In genomic region chr12:103550047-103550446, GRCm38 (mm10) we compare ENCODE assay signal across 23 mouse cellular contexts. TPM values are rescaled to one million over a fixed set of nuclear protein-coding genes. Genes with fewer than 3 reads are reported as not detected.
DNase-seq lines count a peak whose midpoint lies in the region; ATAC-seq and TF ChIP-seq lines count a peak whose summit lies in the region.
"Had no signal": no experiment of that assay in that cellular context is flagged by ENCODE, and none has a peak within 500 bp of the region (broad histone marks: within the 10 kb centered on the region; RNA-seq: fewer than 3 reads in every experiment).

No protein-coding gene starts in this region.

- no peaks in the 10 kb centered on the region for H3K79me2 ChIP-seq in liver, adult 2 months (ENCODE audit: control insufficient read depth, insufficient read depth, low read length)

- H3K4me1 ChIP-seq in liver, adult 2 months (ENCODE audit: control insufficient read depth, insufficient read depth, low read length), result peaks cover 18% of the 10 kb centered on the region
- no peaks in the 10 kb centered on the region for H3K4me1 ChIP-seq in kidney, adult 2 months (ENCODE audit: control insufficient read depth, insufficient read depth, low read length)
- H3K4me1 ChIP-seq: embryonic facial prominence, embryonic 13.5 days; forebrain, embryonic 13.5 days; heart, embryonic 13.5 days; hindbrain, embryonic 12.5 days had no signal

- DNase-seq in liver, adult 2 months (ENCODE audit: extremely low read depth, low read depth, low spot score), result peak; percentile 82
- DNase-seq in liver, result no peak
- peak; percentile 9 for DNase-seq in naive thymus-derived CD4-positive, alpha-beta T cell, adult 2 months (ENCODE audit: low read depth)
- DNase-seq in frontal cortex, adult 2 months (ENCODE audit: extremely low spot score in 1 of 2, low spot score in 1 of 2), result no peak
- DNase-seq in gastrocnemius, postnatal 4 days (ENCODE audit: low spot score in 2 of 2), result no peak
- DNase-seq in kidney, adult 2 months, result no peak
- DNase-seq: adrenal gland, adult 2 months; adrenal gland, postnatal 25 days; cerebellum, adult 8-10 months; cerebellum, postnatal 14 days; forebrain, postnatal 0 days; gastrocnemius, adult 2 months; gastrocnemius, postnatal 25 days; heart, adult 11 months; heart, postnatal 4 days had no signal

- H3K9ac ChIP-seq in liver, adult 2 months (ENCODE audit: low read depth, low read length), result no peak overlapping the region
- H3K9ac ChIP-seq: embryonic facial prominence, embryonic 13.5 days; forebrain, embryonic 13.5 days; forebrain, postnatal 0 days; heart, embryonic 13.5 days; hindbrain, embryonic 12.5 days; intestine, embryonic 15.5 days had no signal

- no peaks in the 10 kb centered on the region for H3K36me3 ChIP-seq in liver, adult 2 months (ENCODE audit: control insufficient read depth, insufficient read depth, low read length)
- no peaks in the 10 kb centered on the region for H3K36me3 ChIP-seq in kidney, adult 2 months (ENCODE audit: control insufficient read depth, insufficient read depth, low read length)
- H3K36me3 ChIP-seq: embryonic facial prominence, embryonic 13.5 days; heart, embryonic 13.5 days; hindbrain, embryonic 12.5 days; intestine, embryonic 15.5 days had no signal

- TF ChIP-seq CTCF in liver, adult 2 months (IDR thresholded peaks at IDR 0.05; ENCODE audit: low read depth, low read length), result no peak
- no peak for TF ChIP-seq CTCF in kidney, adult 2 months (conservative IDR thresholded peaks at IDR 0.05; ENCODE audit: insufficient read depth, insufficient read length, low read depth, low read length)

- 32% methylated on average over 6 of the region's 6 CpGs for WGBS in liver, adult 2 months
- WGBS in kidney, adult 2 months, result 91% methylated on average over 6 of the region's 6 CpGs

- no peak overlapping the region for H3K27ac ChIP-seq in liver, adult 2 months (replicated peaks; ENCODE audit: insufficient read depth, low read depth, low read length)
- H3K27ac ChIP-seq in kidney, adult 2 months (ENCODE audit: insufficient read depth, low read depth, low read length), result no peak overlapping the region
- H3K27ac ChIP-seq: embryonic facial prominence, embryonic 13.5 days; forebrain, embryonic 13.5 days; gastrocnemius, adult 2 months; heart, embryonic 13.5 days; hindbrain, embryonic 12.5 days; intestine, embryonic 15.5 days had no signal

- TF ChIP-seq POLR2A in liver, adult 2 months (IDR thresholded peaks at IDR 0.05; ENCODE audit: extremely low read depth, insufficient read depth, low read length), result no peak
- no peak for TF ChIP-seq POLR2A in kidney, adult 2 months (IDR thresholded peaks at IDR 0.05; ENCODE audit: low read depth, low read length)

- H3K27me3 ChIP-seq in liver, adult 2 months (ENCODE audit: control insufficient read depth, insufficient read depth, low read length), result no peaks in the 10 kb centered on the region
- H3K27me3 ChIP-seq in kidney, adult 2 months (replicated peaks; ENCODE audit: control insufficient read depth, insufficient read depth, low read length), result no peaks in the 10 kb centered on the region
- H3K27me3 ChIP-seq: embryonic facial prominence, embryonic 13.5 days; forebrain, embryonic 13.5 days; heart, embryonic 13.5 days; hindbrain, embryonic 12.5 days; intestine, embryonic 15.5 days; Patski had no signal

- ATAC-seq in activated CD4-positive, CD25-positive, alpha-beta regulatory T cell, adult 4 months, result peak; percentile 88
- ATAC-seq: forebrain, embryonic 13.5 days; forebrain, postnatal 0 days; hindbrain, embryonic 16.5 days; intestine, embryonic 15.5 days; Patski had no signal

- H3K4me3 ChIP-seq in liver, adult 2 months (ENCODE audit: insufficient read depth, low read depth, low read length), result no peak overlapping the region
- no peak overlapping the region for H3K4me3 ChIP-seq in kidney, adult 2 months (ENCODE audit: insufficient read depth, low read depth, low read length)
- H3K4me3 ChIP-seq: embryonic facial prominence, embryonic 13.5 days; forebrain, embryonic 13.5 days; gastrocnemius, adult 2 months; heart, embryonic 13.5 days; hindbrain, embryonic 12.5 days; intestine, embryonic 15.5 days had no signal

RNA-seq across cellular contexts. Expression of gene Ppp4r4, which starts 18.0 kb away (rescaled TPM):
- 5.8 and 6.5 TPM in 2 replicates for total RNA-seq in liver, adult 2 months (2014; rRNA removed)
- polyA plus RNA-seq in liver, adult 2 months (2012; rRNA removed), result 1.3 and 1.8 TPM in 2 replicates
- polyA plus RNA-seq in activated CD4-positive, CD25-positive, alpha-beta regulatory T cell, adult 4 months (2017; shearing (Covaris generic)), result under 1 TPM in 1 of 2 experiments, not detected in 1; 0.17 TPM
- 20.8 and 23.5 TPM in 2 replicates for polyA plus RNA-seq in frontal cortex, adult 2 months (2012; rRNA removed)
- total RNA-seq in gastrocnemius, postnatal 4 days (2021), result under 1 TPM; 0.70 to 0.88 TPM
- polyA plus RNA-seq in kidney, adult 2 months (2012; rRNA removed), result 0.99 and 1.0 TPM in 2 replicates

Comparison
In these comparisons a context has a peak if more than half of its experiments do, and no peak if none do; other contexts are left out.
1. DNase-seq: peak in liver, adult 2 months (single experiment) and naive thymus-derived CD4-positive, alpha-beta T cell, adult 2 months (single experiment); none in liver (single experiment), frontal cortex, adult 2 months (0 of 2), gastrocnemius, postnatal 4 days (0 of 2) and kidney, adult 2 months (single experiment).